Mouse (Mus musculus): ENCODE measurements around the gene Fam126a. TPM values are rescaled to one million over a fixed set of nuclear protein-coding genes. Genes with fewer than 3 reads are reported as not detected.

Fam126a gene
- total and polyA plus RNA-seq, 3 experiments = 30.0 to 51.1 (median 34.7) TPM

GRCm38 (mm10) chr5:24029331-24029771 lies 1.1 kb downstream of the Fam126a start (continued):
- TF ChIP-seq ELF1 (IDR thresholded peaks at IDR 0.05; ENCODE audit: low read depth, low read length) (no peak), ZC3H11A (IDR thresholded peaks at IDR 0.05; ENCODE audit: low read depth, low read length) (no peak), POLR2A (IDR thresholded peaks at IDR 0.05; ENCODE audit: control insufficient read depth in 1 of 2, insufficient read depth in 1 of 2, low read depth in 1 of 2, low read length in 2 of 2, poor library complexity in 1 of 2) (peak in 1 of 2 experiments; percentile 67; a peak in 2 of 4 replicates)

GRCm38 (mm10) chr5:24024957-24025356 lies 5.5 kb downstream of the Fam126a start:
- H3K36me3 ChIP-seq (ENCODE audit: control insufficient read depth in 1 of 2, insufficient read depth in 2 of 2, low read length in 2 of 2) = peaks cover 1 to 26% of the 10 kb centered on the region in 2 experiments; a peak in 3 of 4 replicates
- H3K4me3 ChIP-seq (ENCODE audit: control insufficient read depth in 1 of 2, insufficient read depth in 1 of 2, low read depth in 2 of 2, low read length in 2 of 2) = no peak overlapping the region
- H3K4me1 ChIP-seq (ENCODE audit: control insufficient read depth in 1 of 2, insufficient read depth in 2 of 2, low read length in 2 of 2) = peaks cover 13 to 15% of the 10 kb centered on the region in 2 experiments
- DNase-seq (ENCODE audit: low read depth, low spot score) = peak; percentile 43
- H3K79me2 ChIP-seq (ENCODE audit: control insufficient read depth, insufficient read depth, low read length, poor library complexity) = peaks cover 44% of the 10 kb centered on the region
- TF ChIP-seq ELF1 (IDR thresholded peaks at IDR 0.05; ENCODE audit: low read depth, low read length) (no peak), ETS1 (IDR thresholded peaks at IDR 0.05; ENCODE audit: low read depth, low read length) (0 out of 2 replicates have a peak, but pooled peaks have one; percentile 11), MYC (IDR thresholded peaks at IDR 0.05; ENCODE audit: low read depth, low read length) (0 out of 2 replicates have a peak, but pooled peaks have one; percentile 25), EP300 (IDR thresholded peaks at IDR 0.05; ENCODE audit: low read depth in 1 of 2, low read length in 2 of 2) (0 out of 4 replicates have a peak, but pooled peaks of 1 of the 2 experiments have one; percentile 12)
- no peak overlapping the region for H3K27ac ChIP-seq (ENCODE audit: control insufficient read depth, low read depth, low read length)
- no peak overlapping the region for H3K9ac ChIP-seq (ENCODE audit: control insufficient read depth, low read depth, low read length, poor library complexity, severe bottlenecking)
- H3K9me3 ChIP-seq (replicated peaks; ENCODE audit: insufficient read depth, low read length) = no peaks in the 10 kb centered on the region
- H3K27me3 ChIP-seq (ENCODE audit: control insufficient read depth in 1 of 2, insufficient read depth in 2 of 2, low read length in 2 of 2) = no peaks in the 10 kb centered on the region

GRCm38 (mm10) chr5:24023226-24023625 lies 7.3 kb downstream of the Fam126a start:
- peaks cover 46% of the 10 kb centered on the region for H3K79me2 ChIP-seq (ENCODE audit: control insufficient read depth, insufficient read depth, low read length, poor library complexity)
- no peak for DNase-seq (ENCODE audit: low read depth, low spot score)
- H3K27ac ChIP-seq (ENCODE audit: control insufficient read depth, low read depth, low read length) = no peak overlapping the region
- H3K9me3 ChIP-seq (replicated peaks; ENCODE audit: insufficient read depth, low read length) = no peaks in the 10 kb centered on the region
- peaks cover 4 to 13% of the 10 kb centered on the region in 2 experiments for H3K4me1 ChIP-seq (ENCODE audit: control insufficient read depth in 1 of 2, insufficient read depth in 2 of 2, low read length in 2 of 2)
- H3K27me3 ChIP-seq (ENCODE audit: control insufficient read depth in 1 of 2, insufficient read depth in 2 of 2, low read length in 2 of 2) = no peaks in the 10 kb centered on the region
- no peak overlapping the region for H3K9ac ChIP-seq (ENCODE audit: control insufficient read depth, low read depth, low read length, poor library complexity, severe bottlenecking)
- TF ChIP-seq TCF12 (IDR thresholded peaks at IDR 0.05; ENCODE audit: low read depth, low read length) = no peak
- TF ChIP-seq GATA1 (IDR thresholded peaks at IDR 0.05; ENCODE audit: low read depth, low read length) = no peak
- TF ChIP-seq EP300 (IDR thresholded peaks at IDR 0.05; ENCODE audit: low read depth in 1 of 2, low read length in 2 of 2) = no peak
- TF ChIP-seq ZMIZ1 (IDR thresholded peaks at IDR 0.05; ENCODE audit: low read depth, low read length) = no peak
- TF ChIP-seq GABPA (IDR thresholded peaks at IDR 0.05; ENCODE audit: low read depth, low read length) = no peak
- no peak for TF ChIP-seq MXI1 (IDR thresholded peaks at IDR 0.05; ENCODE audit: low read depth, low read length)
- no peak for TF ChIP-seq SIN3A (IDR thresholded peaks at IDR 0.05; ENCODE audit: low read length)
- no peak for TF ChIP-seq KAT2A (conservative IDR thresholded peaks at IDR 0.05; ENCODE audit: low read depth, low read length)
- no peak for TF ChIP-seq UBTF (IDR thresholded peaks at IDR 0.05; ENCODE audit: borderline replicate concordance, insufficient read depth, low read depth, low read length)
- TF ChIP-seq ZNF384 (IDR thresholded peaks at IDR 0.05; ENCODE audit: low read depth, low read length) = no peak
- TF ChIP-seq MAFK (IDR thresholded peaks at IDR 0.05; ENCODE audit: borderline replicate concordance, low read depth, low read length) = no peak
- TF ChIP-seq NRF1 (IDR thresholded peaks at IDR 0.05; ENCODE audit: insufficient read depth, low read depth, low read length, poor library complexity, severe bottlenecking) = no peak
- peaks cover 5 to 18% of the 10 kb centered on the region in 2 experiments; a peak in 3 of 4 replicates for H3K36me3 ChIP-seq (ENCODE audit: control insufficient read depth in 1 of 2, insufficient read depth in 2 of 2, low read length in 2 of 2)
- no peak overlapping the region for H3K4me3 ChIP-seq (ENCODE audit: control insufficient read depth in 1 of 2, insufficient read depth in 1 of 2, low read depth in 2 of 2, low read length in 2 of 2)
